Mouse (Mus musculus) bone marrow, adult 2 months (tissue): ENCODE data around the gene Pax8. TPM values are rescaled to one million over a fixed set of nuclear protein-coding genes. Genes with fewer than 3 reads are reported as not detected.

Source experiments
- H3K27ac ChIP-seq: fragments of 200-500 bp; 2 replicates; pipeline ENCODE4 v1.5.1; 2012; ENCODE audit warnings: low read depth, mild to moderate bottlenecking, control low read depth, inconsistent platforms, low read length; ENCODE audit not compliant: control insufficient read depth, poor library complexity, insufficient read depth
- H3K4me1 ChIP-seq: fragments of 200-500 bp; 2 replicates; pipeline ENCODE4 v1.6.1; 2011; ENCODE audit warnings: low read length; ENCODE audit not compliant: control insufficient read depth, insufficient read depth
- H3K4me3 ChIP-seq: fragments of 200-500 bp; replicated peaks from 2 replicates; pipeline ENCODE3; 2011; ENCODE audit warnings: mild to moderate bottlenecking, low read depth, low read length, control low read depth; ENCODE audit not compliant: control insufficient read depth
- CTCF ChIP-seq: fragments of 200-500 bp; IDR thresholded peaks from 2 replicates; pipeline ENCODE4 v1.5.1; 2011; ENCODE audit warnings: low read length, control low read depth; ENCODE audit not compliant: control insufficient read depth, insufficient read depth
- POLR2A ChIP-seq: fragments of 200-500 bp; IDR thresholded peaks from 2 replicates; pipeline ENCODE4 v1.6.1; 2011; ENCODE audit warnings: low read depth, mild to moderate bottlenecking, control low read depth, low read length, borderline replicate concordance; ENCODE audit not compliant: control insufficient read depth
- WGBS: fragments of 180-500 bp; shearing (Covaris S2); methylation state at CpG from one replicate; pipeline ENCODE4 v1.1.7; 2018; 5-methylcytosine and 5-hydroxymethylcytosine counted together
- polyA plus RNA-seq: library from polyadenylated mRNA; stranded (reverse); fragments of >200 nt; gene quantifications from 2 replicates; pipeline ENCODE4 v1.2.4, GENCODE M21; 2011; ENCODE audit warnings: low replicate concordance; ENCODE audit not compliant: missing spikeins, insufficient read depth, insufficient read length

Gene Pax8
- polyA plus RNA-seq, 1 experiment: 1.6 TPM

- H3K4me1 ChIP-seq: no peaks in the 10 kb centered on the region
- H3K4me3 ChIP-seq: no peak overlapping the region
- TF ChIP-seq POLR2A (no peak), CTCF (no peak)
- WGBS: 65% methylated on average over 6 of the region's 6 CpGs
- H3K27ac ChIP-seq: no peak overlapping the region
These were observed 20.1 kb downstream of the Pax8 start for GRCm38 (mm10) chr2:24455057-24455855.

- TF ChIP-seq CTCF: no peak
- TF ChIP-seq POLR2A: no peak
- Histone ChIP-seq H3K4me1 (no peaks in the 10 kb centered on the region), H3K4me3 (no peak overlapping the region), H3K27ac (no peak overlapping the region)
- WGBS: 79% methylated on average over 1 of the region's 1 CpGs
These were observed 20.9 kb downstream of the Pax8 start for GRCm38 (mm10) chr2:24454429-24455011.

- TF ChIP-seq CTCF (no peak), POLR2A (no peak)
- Histone ChIP-seq H3K4me1 (no peaks in the 10 kb centered on the region), H3K4me3 (no peak overlapping the region), H3K27ac (no peak overlapping the region)
- 77% methylated on average over 5 of the region's 5 CpGs for WGBS
These were observed 22.2 kb downstream of the Pax8 start for GRCm38 (mm10) chr2:24453206-24453605.

GRCm38 (mm10) chr2:24449111-24449510 lies 26.3 kb downstream of the Pax8 start:
- Histone ChIP-seq H3K27ac (no peak overlapping the region), H3K4me3 (no peak overlapping the region), H3K4me1 (no peaks in the 10 kb centered on the region)
- TF ChIP-seq POLR2A: no peak
- 41% methylated on average over 4 of the region's 4 CpGs for WGBS

GRCm38 (mm10) chr2:24443256-24443790 lies 32.1 kb downstream of the Pax8 start:
- Histone ChIP-seq H3K27ac (no peak overlapping the region), H3K4me3 (no peak overlapping the region), H3K4me1 (no peaks in the 10 kb centered on the region)
- TF ChIP-seq CTCF (no peak), POLR2A (no peak)
- WGBS: 84% methylated on average over 3 of the region's 3 CpGs

GRCm38 (mm10) chr2:24442303-24442925 lies 33.0 kb downstream of the Pax8 start:
- Histone ChIP-seq H3K4me3 (no peak overlapping the region), H3K4me1 (no peaks in the 10 kb centered on the region), H3K27ac (no peak overlapping the region)
- 41% methylated on average over 4 of the region's 4 CpGs for WGBS
- TF ChIP-seq POLR2A: no peak
- TF ChIP-seq CTCF: no peak

- Histone ChIP-seq H3K4me1 (no peaks in the 10 kb centered on the region), H3K27ac (no peak overlapping the region), H3K4me3 (no peak overlapping the region)
- TF ChIP-seq CTCF (no peak), POLR2A (no peak)
These were observed 33.5 kb downstream of the Pax8 start for GRCm38 (mm10) chr2:24441899-24442298.

GRCm38 (mm10) chr2:24440056-24440455 lies 35.3 kb downstream of the Pax8 start:
- Histone ChIP-seq H3K4me3 (no peak overlapping the region), H3K4me1 (no peaks in the 10 kb centered on the region), H3K27ac (no peak overlapping the region)
- TF ChIP-seq POLR2A: no peak
- TF ChIP-seq CTCF: no peak
- WGBS: 63% methylated on average over 2 of the region's 2 CpGs
